Mouse (Mus musculus) cerebellum, postnatal 36 days (tissue): ENCODE data around the gene Gif.
A peak's percentile ranks its signal among the peaks of the same experiment; 100 is the strongest.

Experiments used
- DNase-seq, 2 experiments: peaks; one replicate each; pipeline ENCODE4 v3.0.0; 2021 to 2022; ENCODE audit warnings: mixed read lengths in 2 of 2

Gif gene

GRCm38 (mm10) chr19:11747298-11747697, at the start of gene Gif:
Gene Gif, plus strand, starts transcription at chr19:11747554.
- DNase-seq = no peak

DNA sequence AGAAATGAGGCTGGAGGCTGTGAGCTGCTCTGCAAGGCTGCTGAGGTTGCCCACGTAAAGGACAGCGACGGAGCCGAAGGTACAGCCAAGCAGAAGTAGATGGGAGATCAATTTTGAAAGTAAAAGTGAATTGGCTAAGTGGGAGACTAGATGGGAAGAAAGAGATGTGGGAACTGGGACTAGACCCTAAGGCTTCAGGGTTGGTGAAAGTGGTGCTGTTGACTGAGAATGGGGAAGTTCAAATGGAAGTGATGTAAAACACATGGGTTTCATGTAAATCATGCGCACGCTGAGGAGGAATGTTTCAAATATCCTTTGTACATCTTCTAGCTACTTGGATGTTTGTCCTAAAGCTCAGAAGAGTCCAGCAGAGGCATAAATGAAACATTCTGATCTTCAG, 49.0 kb upstream of the Gif start:
- DNase-seq = no peak

GRCm38 (mm10) chr19:11712451-11712850, 34.9 kb upstream of the Gif start:
- no peak for DNase-seq

DNA sequence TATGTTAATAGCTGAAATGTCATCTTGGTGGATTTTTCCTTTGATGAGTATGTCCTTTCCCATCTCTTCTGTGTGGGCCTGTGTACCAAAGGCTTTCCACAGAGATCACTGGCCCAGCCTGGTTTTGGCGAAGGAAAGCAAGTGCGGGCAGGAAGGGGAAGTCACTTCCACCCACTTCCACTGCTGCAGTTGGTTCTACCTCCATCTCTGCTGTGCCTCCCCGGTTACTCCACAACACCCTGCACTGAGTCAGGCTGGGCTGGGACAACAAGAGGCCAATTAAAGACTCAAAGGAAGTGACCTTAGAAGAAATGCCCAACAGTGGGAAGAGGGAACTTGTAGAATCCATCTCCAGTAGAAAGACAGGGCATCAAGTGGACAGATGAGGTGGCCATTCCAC, 27.3 kb upstream of the Gif start:
- DNase-seq = no peak

DNA sequence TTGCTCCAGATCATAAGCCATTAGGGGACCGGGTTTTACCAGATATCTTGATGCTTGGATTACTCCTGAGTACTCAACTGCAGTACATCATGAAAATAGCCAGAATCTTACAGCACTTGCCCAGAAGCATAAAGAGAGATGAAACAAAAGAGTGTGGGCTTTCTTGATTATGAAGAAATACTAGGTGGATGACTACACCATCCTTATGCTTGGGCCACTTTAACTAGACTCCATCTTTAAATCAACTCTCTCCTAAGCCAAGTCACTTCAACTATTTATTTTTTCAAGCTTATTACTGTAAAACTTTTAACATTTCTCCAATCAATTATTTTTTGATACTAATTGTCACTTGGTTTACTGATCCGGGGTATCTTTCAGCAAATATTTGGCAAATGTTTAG, 23.5 kb upstream of the Gif start:
- no peak for DNase-seq

- no peak for DNase-seq
Observed at GRCm38 (mm10) chr19:11724275-11724674, 23.1 kb upstream of the Gif start.

- no peak for DNase-seq
Observed at GRCm38 (mm10) chr19:11725915-11726314, 21.4 kb upstream of the Gif start.

GRCm38 (mm10) chr19:11727304-11727703, 20.1 kb upstream of the Gif start:
- DNase-seq = no peak

- no peak for DNase-seq
Observed at GRCm38 (mm10) chr19:11730278-11730677, 17.1 kb upstream of the Gif start.

DNA sequence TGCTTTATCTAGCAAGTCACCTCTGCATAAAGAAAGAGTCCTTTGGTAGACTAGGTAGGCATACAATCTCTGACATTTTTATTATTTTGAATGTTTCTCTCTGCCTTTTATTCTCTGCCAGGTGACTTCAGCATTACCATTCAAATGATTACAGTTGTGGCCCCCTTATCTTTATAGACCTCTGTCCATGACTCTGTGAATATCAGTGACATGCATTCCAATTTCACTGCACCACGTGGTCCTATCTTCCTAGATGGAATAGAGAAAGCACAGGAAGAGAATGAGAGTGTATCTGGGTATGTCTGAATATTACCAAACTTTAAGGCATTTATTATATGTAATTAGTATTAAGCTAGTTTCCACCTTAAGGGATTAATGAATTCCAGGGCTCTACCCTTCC, 10.9 kb upstream of the Gif start:
- DNase-seq = no peak

DNA sequence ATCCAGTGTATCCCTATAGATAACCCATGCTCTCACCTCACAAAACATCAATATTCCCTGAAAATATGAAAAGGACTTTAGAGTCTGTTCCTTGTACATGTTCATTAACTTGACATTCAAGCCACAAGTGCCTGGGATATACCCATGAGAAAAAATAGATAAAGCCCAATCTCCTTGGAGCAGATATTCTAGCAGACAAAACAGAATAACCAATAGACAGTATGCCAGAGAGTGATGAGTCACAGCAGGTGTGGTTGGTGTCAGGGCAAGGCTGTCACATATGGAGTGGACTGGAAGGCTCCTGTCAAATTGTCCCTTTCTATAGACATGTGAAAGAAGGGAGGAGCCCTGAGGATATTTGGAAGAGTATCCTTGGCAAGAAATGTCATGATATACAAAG, 1.7 kb upstream of the Gif start:
- DNase-seq = no peak

DNA sequence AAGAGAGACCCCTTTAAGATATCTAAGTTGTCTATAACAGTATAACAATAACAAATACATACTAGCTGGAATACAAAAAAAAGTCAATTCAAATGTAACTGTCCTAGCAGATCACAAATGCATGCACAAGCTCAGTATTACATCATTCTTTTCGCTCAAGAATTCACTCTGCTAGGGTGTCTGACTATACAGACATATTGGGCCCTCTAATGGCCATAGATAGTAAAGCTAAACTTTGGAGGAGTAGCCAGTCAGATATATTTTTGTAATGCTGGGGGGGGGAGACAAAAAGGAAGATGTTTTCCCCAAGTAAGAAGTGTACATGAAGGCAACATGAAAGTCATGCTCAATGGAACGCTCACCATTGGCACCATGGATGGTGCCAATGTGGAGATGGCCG, 17.7 kb downstream of the Gif start:
- DNase-seq = no peak

DNA sequence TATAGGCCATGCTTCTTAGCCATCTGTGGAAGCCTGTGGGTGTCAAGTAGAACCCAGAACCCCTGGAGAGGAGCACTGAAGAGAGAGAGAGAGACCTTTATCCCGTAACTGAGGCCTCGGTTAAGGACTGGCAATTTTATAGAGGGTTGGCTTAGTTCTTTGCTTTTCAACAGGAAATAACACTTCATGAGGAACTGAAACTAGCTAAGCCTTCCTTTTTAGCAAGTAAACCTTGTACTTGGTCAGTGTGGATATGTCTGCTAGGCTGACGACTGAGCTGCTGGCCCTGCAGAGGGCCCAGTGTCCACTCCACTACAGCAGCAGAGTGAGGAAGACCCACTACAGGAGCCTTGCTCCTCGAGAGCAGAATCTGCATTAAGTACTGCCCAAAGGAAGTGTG, 19.1 kb downstream of the Gif start:
- no peak for DNase-seq

GRCm38 (mm10) chr19:11768163-11768562, 20.8 kb downstream of the Gif start:
- DNase-seq = no peak

DNA sequence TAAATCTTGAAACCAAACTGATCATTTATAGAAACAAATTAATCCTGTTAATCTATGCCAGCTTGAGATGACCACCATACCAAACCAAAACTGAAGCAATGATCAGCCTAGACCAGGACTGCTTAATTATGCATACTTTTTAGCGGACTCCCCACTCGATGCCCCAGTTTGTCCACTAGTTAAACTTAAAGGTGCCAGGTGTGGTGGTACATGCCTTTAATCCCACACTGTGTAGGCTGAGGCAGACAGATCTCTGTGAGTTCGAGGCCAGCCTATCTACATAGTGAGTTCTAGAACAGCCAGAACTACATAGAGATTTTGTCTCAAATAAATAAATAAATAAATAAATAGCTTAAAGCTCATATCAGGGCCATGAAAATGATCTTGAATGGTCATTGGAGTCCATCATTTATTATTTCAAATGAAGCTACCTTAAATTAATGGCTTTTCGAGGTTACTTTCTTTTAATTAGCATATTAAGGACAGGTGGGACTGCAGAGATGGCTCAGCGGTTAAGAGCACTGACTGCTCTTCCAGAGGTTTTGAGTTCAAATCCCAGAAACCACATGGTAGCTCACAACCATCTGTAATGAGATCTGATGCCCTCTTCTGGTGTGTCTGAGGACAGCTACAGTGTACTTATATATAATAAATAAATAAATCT, 22.0 kb downstream of the Gif start:
- no peak for DNase-seq

GRCm38 (mm10) chr19:11770205-11770892, 23.0 kb downstream of the Gif start, which contains the start of gene Mrpl16:
Gene Mrpl16, plus strand, starts transcription at chr19:11770391.
- peak; percentile 87 to 97 for DNase-seq

- peak; percentile 60 to 74 for DNase-seq
Observed at GRCm38 (mm10) chr19:11777191-11777865, 30.0 kb downstream of the Gif start.

- DNase-seq = no peak
Observed at GRCm38 (mm10) chr19:11785409-11786154, 38.2 kb downstream of the Gif start.

DNA sequence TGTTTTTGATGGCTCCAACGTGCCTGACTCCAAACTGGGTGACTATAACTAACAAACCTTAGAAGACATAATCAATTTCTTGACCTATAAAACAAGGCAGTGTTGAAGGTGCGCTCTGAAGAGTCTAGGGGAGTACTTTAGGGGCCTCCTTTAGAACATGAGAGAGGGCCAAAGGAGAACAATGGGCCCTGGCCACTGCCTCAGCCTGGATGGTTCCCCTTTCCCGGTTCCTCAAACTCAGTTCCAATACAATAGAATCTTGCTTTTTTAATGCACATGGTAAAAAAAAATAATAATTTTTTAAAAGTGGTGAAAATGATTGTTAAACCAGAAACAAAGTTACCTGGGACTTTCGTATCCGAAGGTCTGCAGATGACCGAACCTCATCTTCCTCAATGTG, 40.5 kb downstream of the Gif start:
- no peak for DNase-seq

GRCm38 (mm10) chr19:11788876-11789275, 41.5 kb downstream of the Gif start:
- no peak for DNase-seq

GRCm38 (mm10) chr19:11791825-11792224, 44.5 kb downstream of the Gif start:
- no peak for DNase-seq

DNA sequence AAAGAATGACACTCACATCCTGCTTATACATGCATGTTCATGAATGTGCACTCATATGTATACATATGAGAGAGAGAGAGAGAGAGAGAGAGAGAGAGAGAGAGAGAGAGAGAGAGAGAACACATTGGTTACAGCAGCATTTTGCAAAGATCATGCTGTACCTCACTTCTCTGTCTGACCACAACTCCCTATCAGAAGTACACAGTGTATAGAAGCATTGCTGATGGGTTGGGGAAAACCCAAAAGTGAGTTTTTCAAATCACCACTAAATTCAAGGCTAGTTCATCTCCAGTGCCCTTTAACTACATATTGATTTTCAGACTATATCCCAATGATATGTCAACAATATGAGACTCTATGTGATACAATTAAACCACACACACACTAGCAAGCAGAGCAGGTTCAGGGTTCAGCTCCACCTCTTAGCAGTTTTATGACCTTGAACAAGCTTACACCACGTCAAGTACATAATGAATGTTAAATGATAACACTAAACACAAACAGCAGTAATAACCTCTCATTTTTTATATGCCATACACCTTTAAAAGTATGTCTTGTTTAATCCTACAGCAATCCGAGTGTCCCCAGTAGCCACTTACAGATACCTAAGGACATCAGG, 46.5 kb downstream of the Gif start:
- DNase-seq = no peak

DNA sequence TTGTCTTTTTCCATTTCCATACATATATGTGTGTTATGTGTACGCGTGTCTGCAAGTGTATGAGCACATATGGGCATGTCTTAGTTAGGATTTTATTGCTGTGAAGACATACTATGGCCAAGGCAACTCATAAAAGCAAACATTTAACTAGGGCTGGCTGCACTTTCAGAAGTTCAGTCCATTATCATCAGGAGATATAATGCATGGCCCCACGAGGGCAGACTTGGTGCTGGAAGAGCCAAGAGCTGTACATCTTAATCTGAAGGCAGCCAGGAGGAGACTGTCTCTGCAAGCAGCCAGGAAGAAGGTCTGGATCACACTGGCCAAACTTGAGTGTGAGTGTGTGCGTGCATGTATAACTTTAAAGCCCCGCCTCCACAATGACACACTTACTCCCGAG, 47.1 kb downstream of the Gif start:
- DNase-seq = no peak
